Mouse (Mus musculus) testis, postnatal 10 days (tissue): ENCODE measurements around the gene Hoxb6.

Experiments used
- DNase-seq: peaks from one replicate; pipeline ENCODE4 v3.0.0; 2021; ENCODE audit warnings: low spot score

Hoxb6 gene

DNA sequence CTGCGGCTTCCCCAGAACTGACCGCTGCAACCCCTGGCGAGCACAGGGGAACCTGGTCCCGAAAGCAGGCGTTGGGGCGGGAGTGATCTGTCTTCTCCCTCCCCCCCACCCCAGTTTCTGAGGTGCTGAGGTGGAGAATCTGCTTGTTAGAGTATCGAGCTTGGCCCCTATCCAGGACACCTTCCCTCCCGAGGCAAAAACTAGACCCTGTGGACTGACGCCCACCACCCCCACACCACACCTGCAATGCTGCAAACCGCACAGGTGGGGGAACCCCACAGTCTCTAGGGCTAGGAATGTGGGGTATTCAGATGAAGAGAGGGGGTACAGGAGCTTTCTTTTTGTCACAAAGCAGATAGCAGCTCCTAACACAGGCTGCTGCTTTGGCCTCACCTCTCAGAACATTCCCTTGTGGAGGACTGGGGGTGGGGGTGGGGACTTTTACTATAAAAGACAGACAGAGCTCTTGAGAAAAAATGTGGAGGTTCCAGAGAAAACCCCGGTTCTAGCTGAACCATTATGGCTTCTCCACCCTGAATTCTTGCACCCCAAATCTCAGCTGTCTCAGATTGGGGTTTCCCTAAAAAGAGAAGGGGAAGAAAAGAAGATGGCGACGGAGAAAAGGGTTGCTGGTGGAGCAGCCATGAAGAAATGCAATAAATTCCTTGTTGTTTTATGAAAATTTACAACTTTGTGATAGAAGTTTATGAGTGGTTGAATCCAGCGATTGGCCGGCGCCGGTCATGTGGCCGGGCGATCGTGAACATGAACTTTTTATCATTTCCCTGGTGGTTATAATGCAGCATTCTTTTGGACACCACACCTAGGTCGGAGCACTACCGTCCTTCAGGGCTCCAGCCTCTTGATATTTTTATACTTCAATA is at the start of gene Hoxb6:
Hoxb6 (plus strand) TSS at position 796 of the 884 bp plus-strand sequence.
- DNase-seq: no peak

DNA sequence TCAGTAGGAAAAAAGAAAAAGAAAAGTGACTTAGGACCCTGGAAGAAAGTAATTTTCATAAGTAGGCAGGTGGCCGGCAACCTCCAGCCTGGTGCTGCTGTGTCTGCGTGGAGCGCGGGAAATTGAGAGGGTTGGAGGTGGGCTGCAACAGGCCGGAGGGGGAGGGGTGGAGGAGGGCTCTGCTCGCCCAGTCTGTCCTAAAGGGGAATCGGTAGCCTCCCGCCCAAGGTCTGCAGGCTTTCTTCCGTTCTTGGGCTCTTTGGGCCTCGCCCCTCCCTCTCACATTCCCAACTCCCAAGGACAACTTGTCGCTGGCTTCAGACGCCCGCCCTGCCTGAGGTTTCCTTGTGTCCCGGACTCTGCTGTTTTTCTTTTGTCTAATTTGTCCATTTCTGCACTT is 41.4 kb upstream of the Hoxb6 start:
- DNase-seq: peak; percentile 78

DNA sequence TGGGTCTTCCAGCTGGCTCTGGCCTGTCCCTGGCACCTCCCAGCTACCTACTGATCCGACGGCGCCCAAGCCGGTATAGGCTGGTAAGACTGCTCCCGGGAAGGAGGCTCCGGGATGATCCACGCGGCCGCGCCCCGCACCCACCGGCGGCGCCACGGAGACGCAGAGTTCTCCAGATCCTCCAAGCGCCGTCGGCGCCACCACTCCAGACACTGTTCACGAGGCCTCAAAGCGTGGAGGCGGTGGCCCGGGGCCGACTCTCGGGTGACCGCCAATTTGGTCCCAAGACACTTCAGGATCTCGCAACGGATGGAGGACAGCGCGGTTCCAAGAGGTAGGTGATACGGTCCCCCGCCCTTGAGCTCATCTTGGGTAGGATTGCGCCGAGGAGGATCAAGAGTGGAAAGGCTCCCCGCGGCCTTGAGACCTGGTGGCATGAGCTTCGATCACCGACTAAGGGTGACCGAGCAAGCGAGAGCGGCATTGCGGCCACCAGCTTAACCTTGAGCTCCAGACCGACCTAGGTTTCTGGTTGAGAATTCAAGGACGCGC is 40.7 kb upstream of the Hoxb6 start:
- DNase-seq: peak; percentile 73

DNA sequence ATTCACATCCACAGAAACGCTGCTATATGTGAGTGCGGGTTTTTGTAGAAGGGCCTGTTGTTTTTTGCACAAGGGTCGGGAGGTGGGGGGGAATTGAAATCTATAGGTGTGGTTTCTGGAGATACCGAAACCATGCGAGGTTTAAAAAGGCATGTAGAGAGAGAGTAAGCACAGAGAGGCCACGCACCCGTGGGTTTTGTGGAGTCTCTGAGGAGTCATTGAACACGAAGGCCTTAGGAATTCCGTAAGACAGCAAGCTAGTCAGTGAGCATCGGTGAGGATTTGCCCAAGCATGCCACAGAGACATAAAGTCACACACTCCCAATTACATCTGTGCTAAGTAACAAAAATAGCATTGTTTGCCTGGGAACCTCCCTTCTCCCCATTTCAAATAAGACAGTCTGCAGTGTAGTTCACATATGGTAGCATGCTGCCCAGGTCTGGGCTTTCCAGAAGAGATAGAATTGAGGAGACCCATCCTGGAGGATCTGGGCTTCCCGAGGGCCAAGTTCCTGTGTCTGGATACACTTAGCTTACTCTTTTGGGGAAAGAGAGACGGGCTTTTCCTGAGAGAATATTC is 39.6 kb upstream of the Hoxb6 start:
- DNase-seq: no peak

GRCm38 (mm10) chr11:96254221-96254620 is 38.1 kb upstream of the Hoxb6 start:
- no peak for DNase-seq

- DNase-seq: no peak
These were observed 36.9 kb upstream of the Hoxb6 start for GRCm38 (mm10) chr11:96255111-96255995.

DNA sequence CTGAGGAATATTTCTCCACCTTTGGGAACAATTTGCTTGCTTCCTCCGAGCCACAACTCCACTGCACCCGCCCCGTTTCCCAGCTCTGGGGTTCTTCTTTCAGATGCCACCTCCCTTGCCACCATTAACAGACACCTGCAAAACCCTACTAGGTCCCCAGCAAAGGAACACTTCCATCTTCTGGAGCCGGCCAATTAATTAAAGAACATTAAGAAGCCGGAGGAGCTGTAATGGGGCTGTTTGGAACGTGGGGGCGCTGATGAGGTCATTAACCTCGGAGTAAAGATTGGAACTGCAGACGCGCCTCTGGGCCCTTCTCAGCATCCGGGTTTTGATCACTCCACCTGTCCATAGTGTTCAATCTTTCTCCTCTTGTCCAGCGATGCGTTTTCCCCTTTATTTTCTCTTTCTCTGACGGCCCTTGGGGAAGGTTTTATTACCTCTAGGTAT is 36.3 kb upstream of the Hoxb6 start:
- no peak for DNase-seq

DNA sequence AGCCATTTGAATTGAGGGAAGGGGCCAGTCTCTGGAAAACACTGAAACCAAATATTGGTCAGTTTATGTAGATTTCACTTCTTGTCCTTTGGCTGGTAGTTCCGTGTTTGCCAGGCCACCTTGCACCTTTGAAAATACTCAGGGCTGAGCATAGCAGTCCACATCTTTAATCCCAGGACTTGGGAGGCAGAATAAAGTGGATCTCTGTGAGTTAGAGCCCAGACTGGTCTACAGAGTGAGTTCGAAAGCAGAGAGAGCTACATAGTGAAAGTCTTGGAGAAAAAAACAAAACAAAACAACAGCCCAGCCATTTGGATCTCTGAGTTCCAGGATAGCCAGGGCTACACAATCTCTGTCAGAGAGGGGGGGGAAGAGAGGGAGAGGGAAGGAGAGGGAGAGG is 35.1 kb upstream of the Hoxb6 start:
- DNase-seq: no peak

DNA sequence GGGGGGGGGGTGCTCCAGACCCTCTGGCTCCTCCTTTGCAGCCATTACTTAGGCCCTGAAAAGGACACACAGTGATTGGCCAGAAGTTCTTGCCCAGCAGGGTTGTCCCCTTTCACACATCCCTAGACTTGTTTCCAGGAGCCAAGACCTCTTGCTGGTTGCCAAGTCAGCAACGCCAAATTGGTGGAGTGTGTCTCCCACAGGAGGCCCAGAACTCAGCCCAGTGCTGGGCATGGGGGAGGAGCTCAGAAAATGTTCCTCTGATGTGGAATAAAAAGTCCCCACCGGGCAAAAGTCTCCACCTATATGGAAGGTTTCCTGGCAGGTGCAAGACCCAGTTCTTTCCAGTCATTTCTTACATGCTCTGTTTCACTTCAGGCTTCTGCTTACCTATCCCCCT is 33.2 kb upstream of the Hoxb6 start:
- DNase-seq: no peak

DNA sequence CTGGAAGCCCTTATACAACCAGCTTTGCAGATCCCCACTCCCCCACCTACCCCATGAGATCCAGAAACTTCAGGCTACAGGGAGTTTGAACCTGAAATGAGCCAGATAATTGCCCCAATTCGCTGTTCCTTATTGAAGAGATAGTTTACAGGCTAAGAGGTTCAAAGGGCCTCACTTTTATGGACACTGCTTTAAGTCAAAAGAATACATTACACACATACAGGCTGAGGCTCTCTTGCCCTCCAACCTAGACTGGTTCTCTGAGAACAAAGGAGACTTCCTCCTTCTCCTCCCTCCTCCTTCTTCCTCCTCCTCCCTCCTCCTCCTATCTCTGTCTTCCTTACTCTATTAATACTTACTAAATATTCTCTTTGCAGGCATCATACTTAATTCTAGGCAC is 32.8 kb upstream of the Hoxb6 start:
- DNase-seq: no peak

GRCm38 (mm10) chr11:96260310-96260970 is 31.8 kb upstream of the Hoxb6 start:
- DNase-seq: no peak

DNA sequence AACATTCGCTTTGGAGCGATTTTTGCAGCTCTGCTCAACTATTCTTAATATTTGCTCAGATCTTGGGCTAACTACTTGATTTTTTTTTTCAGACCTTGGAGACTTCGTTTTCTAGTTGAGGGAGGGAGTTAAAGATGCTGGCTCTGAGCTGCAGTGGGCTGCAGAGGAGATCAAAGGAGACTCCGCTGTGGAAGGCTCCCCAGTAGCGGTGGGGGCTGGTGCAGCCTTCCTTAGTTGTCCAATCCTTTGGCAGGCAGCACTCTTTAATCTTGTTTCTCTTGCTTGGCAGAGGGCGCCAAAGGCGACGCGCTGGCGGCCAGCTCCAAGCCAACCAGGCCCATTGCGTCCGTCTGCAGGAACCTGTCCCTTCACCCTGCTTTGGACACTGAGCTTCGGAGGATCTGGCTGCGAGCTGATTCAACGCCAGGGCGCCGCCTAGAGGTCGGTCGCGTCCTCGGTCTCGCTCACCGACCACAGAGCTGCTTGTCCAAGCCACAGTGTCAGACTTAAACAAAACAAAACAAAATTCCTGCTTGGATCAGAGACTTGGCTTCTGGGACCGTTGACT is 30.9 kb upstream of the Hoxb6 start:
- DNase-seq: peak; percentile 94

GRCm38 (mm10) chr11:96262262-96262830 is 29.9 kb upstream of the Hoxb6 start:
- no peak for DNase-seq

- DNase-seq: no peak
These were observed 28.5 kb upstream of the Hoxb6 start for GRCm38 (mm10) chr11:96263636-96264389.

DNA sequence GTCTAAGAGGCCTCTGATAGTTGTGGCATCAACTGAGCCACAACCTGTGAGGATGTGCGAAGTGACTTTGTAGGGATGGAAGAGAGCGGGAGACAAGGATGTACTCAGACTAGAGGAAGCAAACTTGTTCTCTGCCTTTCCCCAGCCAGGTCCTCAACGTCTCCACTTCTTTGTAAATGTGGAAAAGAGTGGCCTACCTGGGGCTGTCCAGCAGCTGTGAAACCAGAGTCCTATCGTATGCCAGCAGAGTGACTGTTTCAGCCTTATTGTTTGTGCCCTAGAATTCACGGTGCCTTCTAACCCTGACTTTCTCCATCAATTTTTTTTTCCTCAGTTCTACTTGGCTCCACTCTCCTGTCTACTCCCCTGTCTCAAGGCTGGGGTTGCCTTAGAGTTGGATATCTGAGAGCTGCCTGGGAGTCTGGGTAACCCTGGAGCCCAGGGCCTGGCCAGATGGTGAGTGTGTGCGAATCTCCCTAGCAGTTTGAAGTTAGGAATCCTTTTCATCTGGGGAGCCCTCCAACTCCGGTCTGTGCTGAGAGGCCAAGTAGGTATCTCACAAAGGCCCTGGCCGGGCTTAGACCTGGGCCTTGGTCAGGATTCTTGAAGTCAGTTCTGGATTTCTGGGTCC is 27.8 kb upstream of the Hoxb6 start:
- DNase-seq: no peak

DNA sequence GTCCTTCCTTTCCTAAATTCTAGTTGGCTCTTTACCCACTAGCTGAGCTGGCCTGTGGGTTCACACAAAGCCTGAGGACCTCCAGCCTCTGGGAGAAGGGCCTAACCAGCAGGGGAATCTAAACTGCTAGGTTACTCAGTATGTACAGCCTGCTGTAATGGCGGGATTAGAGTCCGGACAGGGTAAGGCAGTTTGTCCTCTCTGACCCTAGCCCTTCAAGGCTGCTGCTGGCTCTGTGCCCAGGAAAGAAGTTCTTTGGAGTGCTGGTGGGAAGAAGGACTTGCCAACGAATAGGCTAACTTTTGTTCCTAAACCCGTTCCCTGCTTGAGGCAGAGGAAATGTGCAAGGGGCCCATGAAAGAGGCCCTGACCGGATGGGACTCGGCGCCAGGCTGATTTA is 26.3 kb upstream of the Hoxb6 start:
- DNase-seq: peak; percentile 82

GRCm38 (mm10) chr11:96267021-96267920 is 25.0 kb upstream of the Hoxb6 start:
- no peak for DNase-seq

DNA sequence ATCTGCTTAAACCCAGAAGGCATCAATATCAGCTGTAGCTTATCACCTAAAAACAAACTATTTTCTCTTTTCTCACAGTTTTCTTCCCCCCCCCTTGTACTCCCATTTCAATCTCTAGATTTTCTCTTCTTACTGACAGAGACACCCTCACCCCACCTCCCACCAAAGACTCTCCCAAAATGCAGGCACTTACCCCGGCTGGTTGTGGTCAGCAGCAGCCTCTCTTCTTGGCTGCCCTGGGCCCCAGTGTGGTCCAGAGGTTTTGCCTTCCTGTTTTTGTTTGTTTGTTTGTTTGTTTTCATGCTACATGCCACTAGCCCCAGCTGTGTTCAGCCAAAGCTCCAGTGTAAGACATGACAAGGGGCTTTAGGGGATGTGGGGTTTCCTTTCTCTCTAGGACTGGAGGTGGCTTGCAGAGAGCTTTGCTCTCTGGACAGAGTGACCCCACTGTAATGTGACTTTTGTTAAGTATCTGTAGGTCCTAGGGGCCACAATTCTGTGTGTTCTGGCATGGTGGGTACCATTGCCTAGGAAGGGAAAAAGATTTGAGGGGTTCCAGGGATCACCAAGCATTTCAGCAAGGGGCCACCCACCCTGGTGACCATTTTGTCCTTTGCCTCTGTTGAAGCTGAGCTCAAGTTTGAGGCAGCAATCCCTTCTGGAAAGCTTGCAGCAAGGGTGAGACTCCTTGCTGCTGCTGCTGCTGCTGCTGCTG is 24.1 kb upstream of the Hoxb6 start:
- no peak for DNase-seq
